Mouse (Mus musculus): ENCODE measurements at regions not wholly inside any gene's neighbourhood (a gene's known extent, or its start where the extent isn't known, plus 50 kb on each side); places are given as distances from the start of the nearest gene placed in this dataset.

GRCm38 (mm10) chr12:16035551-16035950 lies 218.8 kb upstream of the Trib2 start:
- TF ChIP-seq CTCF (IDR thresholded peaks at IDR 0.05; ENCODE audit: control insufficient read depth, insufficient read depth, insufficient replicate concordance, low read depth, low read length) (no peak), POLR2A (IDR thresholded peaks at IDR 0.05; ENCODE audit: control insufficient read depth, low read depth, low read length) (no peak)
